Mouse (Mus musculus) midbrain, embryonic 13.5 days (tissue): ENCODE data around the gene Ppp1cc. TPM values are rescaled to one million over a fixed set of nuclear protein-coding genes. Genes with fewer than 3 reads are reported as not detected.

Experiments
- ATAC-seq: fragments of 200-750 bp; cut with Nextera tagmentation; 2 replicates; pipeline ENCODE4 v1.8.0; 2017; ENCODE audit warnings: mild to moderate bottlenecking, moderate TSS enrichment, moderate library complexity
- H3K27ac ChIP-seq: fragments of 300-500 bp; sonication (generic); 2 replicates; pipeline ENCODE4 v1.5.1; 2015; ENCODE audit warnings: inconsistent platforms, mild to moderate bottlenecking, moderate library complexity
- H3K27me3 ChIP-seq: fragments of 300-500 bp; sonication (generic); 2 replicates; pipeline ENCODE4 v1.6.1; 2015; ENCODE audit warnings: mild to moderate bottlenecking, inconsistent platforms
- H3K36me3 ChIP-seq: fragments of 300-500 bp; sonication (generic); 2 replicates; pipeline ENCODE4 v1.6.1; 2015; ENCODE audit warnings: mild to moderate bottlenecking, inconsistent platforms
- H3K4me1 ChIP-seq: fragments of 300-500 bp; sonication (generic); replicated peaks from 2 replicates; pipeline ENCODE4 v1.6.1; 2015; ENCODE audit warnings: inconsistent platforms
- H3K4me2 ChIP-seq: fragments of 300-500 bp; sonication (generic); replicated peaks from 2 replicates; pipeline ENCODE4 v1.6.1; 2015; ENCODE audit warnings: moderate library complexity, mild to moderate bottlenecking, inconsistent platforms
- H3K4me3 ChIP-seq: fragments of 300-500 bp; sonication (generic); replicated peaks from 2 replicates; pipeline ENCODE4 v1.5.1; 2015; ENCODE audit warnings: mild to moderate bottlenecking, inconsistent platforms
- H3K9ac ChIP-seq: fragments of 300-500 bp; sonication (generic); replicated peaks from 2 replicates; pipeline ENCODE4 v1.6.1; 2015; ENCODE audit warnings: mild to moderate bottlenecking, inconsistent platforms
- H3K9me3 ChIP-seq: fragments of 300-500 bp; sonication (generic); 2 replicates; pipeline ENCODE4 v1.6.1; 2016; ENCODE audit warnings: mild to moderate bottlenecking, inconsistent platforms
- WGBS: fragments of 180-500 bp; shearing (Covaris S2); methylation state at CpG from one replicate; pipeline ENCODE4 v1.1.7; 2015; 5-methylcytosine and 5-hydroxymethylcytosine counted together
- polyA plus RNA-seq: library from polyadenylated mRNA; unstranded; fragments of >200 nt; fragmentation: Nextera tagmentation; extraction: Ambion mirVana; gene quantifications from 2 replicates; pipeline ENCODE4 v1.2.1, GENCODE M21; 2015

Ppp1cc gene
- polyA plus RNA-seq, result 235 and 262 TPM in 2 replicates

GRCm38 (mm10) chr5:122157827-122158381 is at the start of gene Ppp1cc:
TSS of gene Ppp1cc (plus strand) at chr5:122158278.
- H3K27me3 ChIP-seq, result peaks cover 3% of the 10 kb centered on the region; the same call in 1 of the 2 replicates
- peak within 1 kb of the TSS; percentile 73 for H3K4me3 ChIP-seq
- peaks cover 51% of the 10 kb centered on the region for H3K4me1 ChIP-seq
- peak; percentile 93 for ATAC-seq
- H3K4me2 ChIP-seq, result peak within 1 kb of the TSS; percentile 78
- H3K9ac ChIP-seq, result peak within 1 kb of the TSS; percentile 98
- H3K27ac ChIP-seq, result peak within 1 kb of the TSS; percentile 89
- under 1% methylated on average over 51 of the region's 54 CpGs for WGBS
- H3K36me3 ChIP-seq, result peaks cover 8% of the 10 kb centered on the region; the same call in 1 of the 2 replicates
- H3K9me3 ChIP-seq, result no peaks in the 10 kb centered on the region

GRCm38 (mm10) chr5:122109325-122110060 is 48.6 kb upstream of the Ppp1cc start:
- Histone ChIP-seq H3K9ac (no peak overlapping the region), H3K4me3 (no peak overlapping the region), H3K4me2 (no peak overlapping the region), H3K27me3 (no peaks in the 10 kb centered on the region), H3K36me3 (no peaks in the 10 kb centered on the region), H3K4me1 (0 out of 2 replicates have a peak, but pooled peaks cover 3% of the 10 kb centered on the region), H3K9me3 (no peaks in the 10 kb centered on the region), H3K27ac (no peak overlapping the region)
- 61% methylated on average over 16 of the region's 16 CpGs for WGBS
- ATAC-seq, result no peak

GRCm38 (mm10) chr5:122110625-122111024 is 47.5 kb upstream of the Ppp1cc start:
- no peak overlapping the region for H3K9ac ChIP-seq
- H3K4me1 ChIP-seq, result 0 out of 2 replicates have a peak, but pooled peaks cover 3% of the 10 kb centered on the region
- 93% methylated on average over 13 of the region's 13 CpGs for WGBS
- H3K27me3 ChIP-seq, result no peaks in the 10 kb centered on the region
- H3K4me3 ChIP-seq, result no peak overlapping the region
- H3K9me3 ChIP-seq, result no peaks in the 10 kb centered on the region
- no peak for ATAC-seq
- H3K36me3 ChIP-seq, result no peaks in the 10 kb centered on the region
- H3K4me2 ChIP-seq, result no peak overlapping the region
- no peak overlapping the region for H3K27ac ChIP-seq

- Histone ChIP-seq H3K36me3 (no peaks in the 10 kb centered on the region), H3K27ac (no peak overlapping the region), H3K4me1 (0 out of 2 replicates have a peak, but pooled peaks cover 3% of the 10 kb centered on the region), H3K4me2 (0 out of 2 replicates have a peak overlapping the region, but pooled peaks have one; percentile 5), H3K4me3 (0 out of 2 replicates have a peak overlapping the region, but pooled peaks have one; percentile 1), H3K9ac (no peak overlapping the region), H3K9me3 (no peaks in the 10 kb centered on the region), H3K27me3 (no peaks in the 10 kb centered on the region)
- WGBS, result 72% methylated on average over 26 of the region's 26 CpGs
- ATAC-seq, result no peak
These were observed 46.8 kb upstream of the Ppp1cc start for GRCm38 (mm10) chr5:122111091-122111932.

GRCm38 (mm10) chr5:122111933-122112248 is 46.2 kb upstream of the Ppp1cc start:
- Histone ChIP-seq H3K4me1 (0 out of 2 replicates have a peak, but pooled peaks cover 3% of the 10 kb centered on the region), H3K4me2 (0 out of 2 replicates have a peak overlapping the region, but pooled peaks have one; percentile 5), H3K27ac (no peak overlapping the region), H3K9ac (no peak overlapping the region), H3K9me3 (no peaks in the 10 kb centered on the region), H3K4me3 (no peak overlapping the region), H3K27me3 (no peaks in the 10 kb centered on the region), H3K36me3 (no peaks in the 10 kb centered on the region)
- WGBS, result 71% methylated on average over 4 of the region's 4 CpGs
- ATAC-seq, result no peak

- no peak overlapping the region for H3K9ac ChIP-seq
- no peak for ATAC-seq
- WGBS, result 81% methylated on average over 7 of the region's 7 CpGs
These were observed 44.6 kb upstream of the Ppp1cc start for GRCm38 (mm10) chr5:122113450-122113849.

GRCm38 (mm10) chr5:122114176-122114575 is 43.9 kb upstream of the Ppp1cc start:
- H3K4me2 ChIP-seq, result no peak overlapping the region
- H3K9me3 ChIP-seq, result no peaks in the 10 kb centered on the region
- 0 out of 2 replicates have a peak, but pooled peaks cover under 1% of the 10 kb centered on the region for H3K4me1 ChIP-seq
- H3K36me3 ChIP-seq, result no peaks in the 10 kb centered on the region
- no peaks in the 10 kb centered on the region for H3K27me3 ChIP-seq
- no peak for ATAC-seq
- H3K4me3 ChIP-seq, result no peak overlapping the region
- H3K27ac ChIP-seq, result no peak overlapping the region
- WGBS, result 2% methylated on average over 2 of the region's 2 CpGs
- no peak overlapping the region for H3K9ac ChIP-seq

More at GRCm38 (mm10) chr5:122113450-122113849, 44.6 kb upstream of the Ppp1cc start:
- Histone ChIP-seq H3K4me1 (0 out of 2 replicates have a peak, but pooled peaks cover 3% of the 10 kb centered on the region), H3K27ac (no peak overlapping the region), H3K27me3 (no peaks in the 10 kb centered on the region), H3K36me3 (no peaks in the 10 kb centered on the region), H3K9me3 (no peaks in the 10 kb centered on the region), H3K4me2 (no peak overlapping the region), H3K4me3 (no peak overlapping the region)

- Histone ChIP-seq H3K4me2 (no peak overlapping the region), H3K9ac (no peak overlapping the region), H3K9me3 (no peaks in the 10 kb centered on the region), H3K4me1 (no peaks in the 10 kb centered on the region), H3K36me3 (no peaks in the 10 kb centered on the region), H3K27me3 (no peaks in the 10 kb centered on the region), H3K4me3 (no peak overlapping the region), H3K27ac (no peak overlapping the region)
- no peak for ATAC-seq
- WGBS, result 95% methylated on average over 9 of the region's 9 CpGs
These were observed 42.8 kb upstream of the Ppp1cc start for GRCm38 (mm10) chr5:122115266-122115763.

- H3K27ac ChIP-seq, result no peak overlapping the region
- no peak overlapping the region for H3K4me2 ChIP-seq
- H3K9me3 ChIP-seq, result no peaks in the 10 kb centered on the region
- no peaks in the 10 kb centered on the region for H3K27me3 ChIP-seq
- no peak for ATAC-seq
- no peak overlapping the region for H3K9ac ChIP-seq
- WGBS, result 87% methylated on average over 6 of the region's 6 CpGs
- H3K36me3 ChIP-seq, result no peaks in the 10 kb centered on the region
- H3K4me3 ChIP-seq, result no peak overlapping the region
- no peaks in the 10 kb centered on the region for H3K4me1 ChIP-seq
These were observed 41.8 kb upstream of the Ppp1cc start for GRCm38 (mm10) chr5:122116243-122116642.

GRCm38 (mm10) chr5:122125211-122125760 is 32.8 kb upstream of the Ppp1cc start:
- Histone ChIP-seq H3K4me2 (no peak overlapping the region), H3K27ac (no peak overlapping the region), H3K9ac (no peak overlapping the region), H3K4me3 (no peak overlapping the region), H3K9me3 (no peaks in the 10 kb centered on the region), H3K36me3 (no peaks in the 10 kb centered on the region), H3K4me1 (0 out of 2 replicates have a peak, but pooled peaks cover 3% of the 10 kb centered on the region), H3K27me3 (no peaks in the 10 kb centered on the region)
- no peak for ATAC-seq
- WGBS, result 82% methylated on average over 8 of the region's 8 CpGs

- Histone ChIP-seq H3K27ac (no peak overlapping the region), H3K4me2 (no peak overlapping the region), H3K9me3 (no peaks in the 10 kb centered on the region), H3K9ac (no peak overlapping the region), H3K4me1 (peaks cover 10% of the 10 kb centered on the region), H3K4me3 (no peak overlapping the region), H3K27me3 (peaks cover 13% of the 10 kb centered on the region), H3K36me3 (no peaks in the 10 kb centered on the region)
- peak; percentile 44 for ATAC-seq
- WGBS, result 34% methylated on average over 16 of the region's 16 CpGs
These were observed 28.9 kb upstream of the Ppp1cc start for GRCm38 (mm10) chr5:122129068-122129655.
